Mouse (Mus musculus): Measurements from ENCODE around the gene Opcml. TPM values are rescaled to one million over a fixed set of nuclear protein-coding genes. Genes with fewer than 3 reads are reported as not detected.

Opcml gene
- polyA plus RNA-seq, 1 experiment from 2014 or later = 73.0 TPM

- Histone ChIP-seq H3K9ac (ENCODE audit: low read depth, low read length) (no peak overlapping the region), H3K27me3 (ENCODE audit: control insufficient read depth, insufficient read depth, low read depth, low read length) (no peaks in the 10 kb centered on the region), H3K27ac (ENCODE audit: low read length) (no peak overlapping the region), H3K4me2 (ENCODE audit: low read length) (no peak overlapping the region), H3K9me3 (replicated peaks; ENCODE audit: control insufficient read depth, low read length, poor library complexity, severe bottlenecking) (no peaks in the 10 kb centered on the region), H3K4me3 (ENCODE audit: low read depth, low read length) (no peak overlapping the region), H3K36me3 (ENCODE audit: control insufficient read depth, insufficient read depth, low read length) (no peaks in the 10 kb centered on the region), H3K4me1 (ENCODE audit: control insufficient read depth, insufficient read depth, low read length) (no peaks in the 10 kb centered on the region)
- WGBS = 81% methylated on average over 3 of the region's 3 CpGs
- no peak for ATAC-seq
Observed at GRCm38 (mm10) chr9:28395638-28396037, 605.1 kb downstream of the Opcml start.

GRCm38 (mm10) chr9:28402770-28403650, 612.4 kb downstream of the Opcml start:
- ATAC-seq = peak; percentile 87
- Histone ChIP-seq H3K4me3 (ENCODE audit: low read depth, low read length) (peak overlapping the region; percentile 62), H3K9me3 (replicated peaks; ENCODE audit: control insufficient read depth, low read length, poor library complexity, severe bottlenecking) (no peaks in the 10 kb centered on the region), H3K27me3 (ENCODE audit: control insufficient read depth, insufficient read depth, low read depth, low read length) (0 out of 2 replicates have a peak, but pooled peaks cover 2% of the 10 kb centered on the region), H3K36me3 (ENCODE audit: control insufficient read depth, insufficient read depth, low read length) (no peaks in the 10 kb centered on the region), H3K4me1 (ENCODE audit: control insufficient read depth, insufficient read depth, low read length) (peaks cover 22% of the 10 kb centered on the region), H3K4me2 (ENCODE audit: low read length) (peak overlapping the region; percentile 98), H3K27ac (ENCODE audit: low read length) (peak overlapping the region; percentile 65), H3K9ac (ENCODE audit: low read depth, low read length) (peak overlapping the region; percentile 74)
- 1% methylated on average over 52 of the region's 56 CpGs for WGBS

- 1% methylated on average over 30 of the region's 30 CpGs for WGBS
- H3K9ac ChIP-seq (ENCODE audit: low read depth, low read length) = peak overlapping the region; percentile 71
- no peaks in the 10 kb centered on the region for H3K9me3 ChIP-seq (replicated peaks; ENCODE audit: control insufficient read depth, low read length, poor library complexity, severe bottlenecking)
- H3K27me3 ChIP-seq (ENCODE audit: control insufficient read depth, insufficient read depth, low read depth, low read length) = 0 out of 2 replicates have a peak, but pooled peaks cover 2% of the 10 kb centered on the region
- no peaks in the 10 kb centered on the region for H3K36me3 ChIP-seq (ENCODE audit: control insufficient read depth, insufficient read depth, low read length)
- peak overlapping the region; percentile 98 for H3K4me2 ChIP-seq (ENCODE audit: low read length)
- peak overlapping the region; percentile 62 for H3K4me3 ChIP-seq (ENCODE audit: low read depth, low read length)
- peaks cover 22% of the 10 kb centered on the region for H3K4me1 ChIP-seq (ENCODE audit: control insufficient read depth, insufficient read depth, low read length)
- H3K27ac ChIP-seq (ENCODE audit: low read length) = peak overlapping the region; percentile 62
- ATAC-seq = peak; percentile 79
Observed at GRCm38 (mm10) chr9:28403831-28404562, 613.4 kb downstream of the Opcml start.

GRCm38 (mm10) chr9:28404616-28405015, 614.0 kb downstream of the Opcml start:
- Histone ChIP-seq H3K4me2 (ENCODE audit: low read length) (peak overlapping the region; percentile 98), H3K9ac (ENCODE audit: low read depth, low read length) (peak overlapping the region; percentile 71), H3K27me3 (ENCODE audit: control insufficient read depth, insufficient read depth, low read depth, low read length) (0 out of 2 replicates have a peak, but pooled peaks cover 2% of the 10 kb centered on the region), H3K27ac (ENCODE audit: low read length) (0 out of 2 replicates have a peak overlapping the region, but pooled peaks have one; percentile 12), H3K4me3 (ENCODE audit: low read depth, low read length) (peak overlapping the region; percentile 62), H3K4me1 (ENCODE audit: control insufficient read depth, insufficient read depth, low read length) (peaks cover 22% of the 10 kb centered on the region), H3K36me3 (ENCODE audit: control insufficient read depth, insufficient read depth, low read length) (no peaks in the 10 kb centered on the region), H3K9me3 (replicated peaks; ENCODE audit: control insufficient read depth, low read length, poor library complexity, severe bottlenecking) (no peaks in the 10 kb centered on the region)
- no peak for ATAC-seq
- WGBS = 62% methylated on average over 8 of the region's 8 CpGs

GRCm38 (mm10) chr9:28405816-28406215, 615.2 kb downstream of the Opcml start:
- peaks cover 22% of the 10 kb centered on the region for H3K4me1 ChIP-seq (ENCODE audit: control insufficient read depth, insufficient read depth, low read length)
- peak overlapping the region; percentile 98 for H3K4me2 ChIP-seq (ENCODE audit: low read length)
- no peaks in the 10 kb centered on the region for H3K9me3 ChIP-seq (replicated peaks; ENCODE audit: control insufficient read depth, low read length, poor library complexity, severe bottlenecking)
- no peak overlapping the region for H3K9ac ChIP-seq (ENCODE audit: low read depth, low read length)
- H3K36me3 ChIP-seq (ENCODE audit: control insufficient read depth, insufficient read depth, low read length) = no peaks in the 10 kb centered on the region
- H3K4me3 ChIP-seq (ENCODE audit: low read depth, low read length) = no peak overlapping the region
- 0 out of 2 replicates have a peak, but pooled peaks cover 2% of the 10 kb centered on the region for H3K27me3 ChIP-seq (ENCODE audit: control insufficient read depth, insufficient read depth, low read depth, low read length)
- no peak for ATAC-seq
- no peak overlapping the region for H3K27ac ChIP-seq (ENCODE audit: low read length)
- 4% methylated on average over 1 of the region's 1 CpGs for WGBS

- H3K4me3 ChIP-seq (ENCODE audit: low read depth, low read length) = no peak overlapping the region
- no peaks in the 10 kb centered on the region for H3K4me1 ChIP-seq (ENCODE audit: control insufficient read depth, insufficient read depth, low read length)
- no peaks in the 10 kb centered on the region for H3K36me3 ChIP-seq (ENCODE audit: control insufficient read depth, insufficient read depth, low read length)
- H3K9ac ChIP-seq (ENCODE audit: low read depth, low read length) = no peak overlapping the region
- 86% methylated on average over 5 of the region's 5 CpGs for WGBS
- H3K9me3 ChIP-seq (replicated peaks; ENCODE audit: control insufficient read depth, low read length, poor library complexity, severe bottlenecking) = no peaks in the 10 kb centered on the region
- ATAC-seq = no peak
- no peak overlapping the region for H3K27ac ChIP-seq (ENCODE audit: low read length)
- H3K27me3 ChIP-seq (ENCODE audit: control insufficient read depth, insufficient read depth, low read depth, low read length) = no peaks in the 10 kb centered on the region
- H3K4me2 ChIP-seq (ENCODE audit: low read length) = no peak overlapping the region
Observed at GRCm38 (mm10) chr9:28420808-28421207, 630.2 kb downstream of the Opcml start.

- no peak overlapping the region for H3K4me3 ChIP-seq (ENCODE audit: low read depth, low read length)
- no peak for ATAC-seq
- 51% methylated on average over 12 of the region's 12 CpGs for WGBS
Observed at GRCm38 (mm10) chr9:28423407-28423806, 632.8 kb downstream of the Opcml start.

GRCm38 (mm10) chr9:28432159-28432558, 641.6 kb downstream of the Opcml start:
- H3K36me3 ChIP-seq (ENCODE audit: control insufficient read depth, insufficient read depth, low read length) = no peaks in the 10 kb centered on the region
- H3K4me1 ChIP-seq (ENCODE audit: control insufficient read depth, insufficient read depth, low read length) = peaks cover 6% of the 10 kb centered on the region; the same call in 1 of the 2 replicates
- no peaks in the 10 kb centered on the region for H3K27me3 ChIP-seq (ENCODE audit: control insufficient read depth, insufficient read depth, low read depth, low read length)
- 11% methylated on average over 8 of the region's 8 CpGs for WGBS
- H3K9ac ChIP-seq (ENCODE audit: low read depth, low read length) = no peak overlapping the region
- H3K27ac ChIP-seq (ENCODE audit: low read length) = no peak overlapping the region
- ATAC-seq = no peak
- no peaks in the 10 kb centered on the region for H3K9me3 ChIP-seq (replicated peaks; ENCODE audit: control insufficient read depth, low read length, poor library complexity, severe bottlenecking)
- no peak overlapping the region for H3K4me3 ChIP-seq (ENCODE audit: low read depth, low read length)
- no peak overlapping the region for H3K4me2 ChIP-seq (ENCODE audit: low read length)

More at GRCm38 (mm10) chr9:28423407-28423806, 632.8 kb downstream of the Opcml start:
- H3K9me3 ChIP-seq (replicated peaks; ENCODE audit: control insufficient read depth, low read length, poor library complexity, severe bottlenecking) = no peaks in the 10 kb centered on the region
- H3K36me3 ChIP-seq (ENCODE audit: control insufficient read depth, insufficient read depth, low read length) = no peaks in the 10 kb centered on the region
- no peaks in the 10 kb centered on the region for H3K27me3 ChIP-seq (ENCODE audit: control insufficient read depth, insufficient read depth, low read depth, low read length)
- H3K27ac ChIP-seq (ENCODE audit: low read length) = no peak overlapping the region
- no peak overlapping the region for H3K4me2 ChIP-seq (ENCODE audit: low read length)
- no peaks in the 10 kb centered on the region for H3K4me1 ChIP-seq (ENCODE audit: control insufficient read depth, insufficient read depth, low read length)
- no peak overlapping the region for H3K9ac ChIP-seq (ENCODE audit: low read depth, low read length)
